Mouse (Mus musculus) ES-E14 (cell line): ENCODE results near the gene Angptl4. TPM values are rescaled to one million over a fixed set of nuclear protein-coding genes. Genes with fewer than 3 reads are reported as not detected.
"Not testable (repeated sequence)": the region's sequence is repeated elsewhere in the genome, so short reads cannot be mapped to it uniquely, and the experiment has no call there.

Experiments
- DNase-seq: peaks from one replicate; pipeline ENCODE4 v3.0.0-alpha.2; 2013; ENCODE audit warnings: low read depth, low spot score
- H3K27ac ChIP-seq: 2 replicates; pipeline ENCODE4 v1.5.1; 2012; ENCODE audit warnings: low read depth, mild to moderate bottlenecking, low read length, moderate library complexity, mixed read lengths; ENCODE audit not compliant: poor library complexity, insufficient read depth, severe bottlenecking
- H3K36me3 ChIP-seq: 2 replicates; pipeline ENCODE4 v1.6.1; 2012; ENCODE audit warnings: mild to moderate bottlenecking, low read length, moderate library complexity, mixed read lengths; ENCODE audit not compliant: control insufficient read depth, poor library complexity, insufficient read depth, severe bottlenecking
- H3K4me1 ChIP-seq, 2 experiments: fragments of 150-350 bp in 1 of 2; sonication (generic) in 1 of 2; 2 replicates each; pipeline ENCODE4 v1.6.1; 2012; ENCODE audit warnings: low read length in 2 of 2, mild to moderate bottlenecking in 1 of 2, mixed read lengths in 1 of 2; ENCODE audit not compliant: control insufficient read depth in 2 of 2, insufficient read depth in 2 of 2, poor library complexity in 1 of 2
- H3K4me3 ChIP-seq, 2 experiments: fragments of 150-350 bp in 1 of 2; sonication (generic) in 1 of 2; 2 replicates each; pipeline ENCODE4 v1.5.1; 2012; ENCODE audit warnings: low read length in 2 of 2, low read depth in 1 of 2, mild to moderate bottlenecking in 1 of 2, mixed read lengths in 1 of 2; ENCODE audit not compliant: insufficient read depth in 1 of 2, poor library complexity in 1 of 2, severe bottlenecking in 1 of 2
- H3K9ac ChIP-seq: 2 replicates; pipeline ENCODE4 v1.6.1; 2012; ENCODE audit warnings: low read depth, mild to moderate bottlenecking, low read length, mixed read lengths; ENCODE audit not compliant: poor library complexity, insufficient read depth, severe bottlenecking
- H3K9me3 ChIP-seq: fragments of 150-350 bp; sonication (generic); 2 replicates; pipeline ENCODE4 v1.6.1; 2012; ENCODE audit warnings: low read depth, mild to moderate bottlenecking, low read length; ENCODE audit not compliant: control insufficient read depth, insufficient read depth
- CHD2 ChIP-seq: IDR thresholded peaks from 2 replicates; pipeline ENCODE4 v1.6.1; 2014; ENCODE audit warnings: mild to moderate bottlenecking, low read depth, low read length, inconsistent platforms
- HCFC1 ChIP-seq: IDR thresholded peaks from 2 replicates; pipeline ENCODE4 v1.6.1; 2012; ENCODE audit warnings: low read length, inconsistent platforms, borderline replicate concordance; ENCODE audit not compliant: insufficient read depth
- MAFK ChIP-seq: IDR thresholded peaks from 2 replicates; pipeline ENCODE4 v1.6.1; 2014; ENCODE audit warnings: mild to moderate bottlenecking, low read depth, low read length, inconsistent platforms; ENCODE audit not compliant: insufficient read depth
- ZC3H11A ChIP-seq: IDR thresholded peaks from 2 replicates; pipeline ENCODE4 v1.6.1; 2012; ENCODE audit warnings: low read depth, mild to moderate bottlenecking, inconsistent platforms, low read length, borderline replicate concordance
- ZNF384 ChIP-seq: IDR thresholded peaks from 2 replicates; pipeline ENCODE4 v1.6.1; 2012; ENCODE audit warnings: low read depth, low read length, inconsistent platforms
- in situ Hi-C, 2 experiments: fragments of 600-800 bp; cut with MboI; formaldehyde crosslinking; loops; one replicate each; pipeline ENCODE4 v1.15.1; 2025; ENCODE audit warnings: low sequenced_read_pairs in 2 of 2, inconsistent platforms in 1 of 2; ENCODE audit not compliant: unreplicated experiment in 2 of 2
- total RNA-seq: library from RNA; depleted of rRNA; stranded (reverse); fragments of 300-350 nt; gene quantifications from 2 replicates; pipeline ENCODE4 v1.2.3, GENCODE M21; 2012

Angptl4 gene
- total RNA-seq, 1 experiment, result 30.5 TPM

GRCm38 (mm10) chr17:33744686-33745384, 36.8 kb downstream of the Angptl4 start:
- H3K9me3 ChIP-seq, result peaks cover 5% of the 10 kb centered on the region; the same call in 1 of the 2 replicates
- no peaks in the 10 kb centered on the region for H3K4me1 ChIP-seq
- DNase-seq, result no peak
- no peak overlapping the region for H3K9ac ChIP-seq
- H3K27ac ChIP-seq, result no peak overlapping the region
- no peak overlapping the region for H3K4me3 ChIP-seq
- TF ChIP-seq MAFK, result no peak
- TF ChIP-seq CHD2, result no peak
- TF ChIP-seq ZNF384, result no peak
- TF ChIP-seq HCFC1, result no peak
- TF ChIP-seq ZC3H11A, result no peak
- H3K36me3 ChIP-seq, result peaks cover 30% of the 10 kb centered on the region
- in situ Hi-C loops, result no loop called here

GRCm38 (mm10) chr17:33742420-33742819, 39.2 kb downstream of the Angptl4 start:
- Histone ChIP-seq H3K9ac (no peak overlapping the region), H3K4me3 (no peak overlapping the region), H3K36me3 (peaks cover 10% of the 10 kb centered on the region), H3K9me3 (peaks cover 9% of the 10 kb centered on the region), H3K4me1 (no peaks in the 10 kb centered on the region), H3K27ac (no peak overlapping the region)
- in situ Hi-C loops, result no loop called here
- TF ChIP-seq ZC3H11A, result no peak
- no peak for TF ChIP-seq MAFK
- TF ChIP-seq ZNF384, result no peak
- TF ChIP-seq HCFC1, result no peak
- no peak for TF ChIP-seq CHD2
- DNase-seq, result no peak

- H3K9me3 ChIP-seq, H3K9ac ChIP-seq, H3K4me3 ChIP-seq, H3K36me3 ChIP-seq, H3K4me1 ChIP-seq, H3K27ac ChIP-seq, DNase-seq, in situ Hi-C loops: not testable (repeated sequence)
Measured at GRCm38 (mm10) chr17:33733526-33733925, 48.1 kb downstream of the Angptl4 start.

DNA sequence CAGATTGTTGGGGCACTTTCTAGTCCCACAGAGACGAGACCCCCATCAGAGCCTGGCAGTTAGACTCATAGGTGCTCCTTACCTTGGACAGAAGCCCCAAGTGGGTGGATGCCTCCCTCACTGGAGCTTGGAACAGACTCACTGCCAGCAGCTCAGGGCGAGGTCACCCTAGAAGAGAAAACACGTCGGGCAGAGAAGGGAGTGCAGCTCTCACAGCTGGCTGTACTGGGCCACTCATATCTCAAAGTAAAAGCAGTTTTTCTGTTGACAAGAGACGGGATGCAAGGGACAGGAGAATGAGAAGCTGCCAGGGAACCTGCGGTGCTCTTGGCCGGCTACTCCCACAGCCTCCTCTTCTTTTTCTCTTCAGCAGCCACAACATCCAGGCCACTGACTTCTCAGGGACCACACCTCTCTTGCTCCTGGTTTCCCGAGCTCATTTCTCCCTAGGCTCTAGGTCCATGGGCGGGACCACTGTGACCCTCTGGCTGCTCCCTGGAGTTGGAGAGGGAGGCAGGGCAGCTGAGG, 49.0 kb downstream of the Angptl4 start:
- DNase-seq, result not testable (repeated sequence)

GRCm38 (mm10) chr17:33729215-33729614, 52.4 kb downstream of the Angptl4 start:
- H3K4me3 ChIP-seq, result no peak overlapping the region
- no peaks in the 10 kb centered on the region for H3K4me1 ChIP-seq
- H3K9me3 ChIP-seq, result no peaks in the 10 kb centered on the region
- TF ChIP-seq ZNF384, result no peak
- TF ChIP-seq MAFK, result no peak
- no peak for TF ChIP-seq CHD2
- TF ChIP-seq ZC3H11A, result no peak
- DNase-seq, result no peak
- no peak overlapping the region for H3K27ac ChIP-seq
- H3K9ac ChIP-seq, result no peak overlapping the region
- H3K36me3 ChIP-seq, result no peaks in the 10 kb centered on the region
- in situ Hi-C loops, result no loop called here

More for the DNA sequence above, 49.0 kb downstream of the Angptl4 start:
- H3K36me3 ChIP-seq, H3K4me1 ChIP-seq, H3K27ac ChIP-seq, H3K9ac ChIP-seq, H3K4me3 ChIP-seq, H3K9me3 ChIP-seq, in situ Hi-C loops: not testable (repeated sequence)
